Mouse (Mus musculus): Measurements from ENCODE around the gene Nfasc.

DNA sequence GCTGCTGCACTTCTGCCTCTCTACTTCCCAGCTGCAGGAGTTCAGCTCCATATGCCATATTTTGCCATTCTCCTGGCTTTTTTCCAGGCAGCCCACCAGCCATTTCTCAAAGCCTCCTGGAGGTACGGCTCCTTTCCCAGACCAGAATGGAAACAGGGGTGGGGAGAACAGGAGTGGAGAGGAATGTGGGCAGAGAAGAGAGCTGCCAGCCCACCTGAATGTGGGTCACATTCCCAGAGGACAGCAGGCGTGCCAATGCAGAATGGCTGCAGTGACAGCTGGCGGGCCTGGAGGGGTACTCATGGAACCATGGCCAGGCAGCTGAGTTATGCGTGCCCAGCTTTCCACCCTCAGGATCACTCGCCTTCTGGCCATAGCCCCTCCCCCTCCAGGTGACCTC, 32.2 kb downstream of the Nfasc start:
- TF ChIP-seq CTCF (IDR thresholded peaks at IDR 0.05; ENCODE audit: borderline replicate concordance, control insufficient read depth, extremely low read depth, insufficient read depth, low read length, poor library complexity) (no peak), POLR2A (IDR thresholded peaks at IDR 0.05; ENCODE audit: control insufficient read depth, extremely low read depth, insufficient read depth, low read length, poor library complexity) (no peak)

Data from thymus, adult 2 months (tissue).